Mouse (Mus musculus) heart, postnatal 10 days (tissue): ENCODE data around the gene Rapgef1. TPM values are rescaled to one million over a fixed set of nuclear protein-coding genes. Genes with fewer than 3 reads are reported as not detected.

Experiments used
- DNase-seq, 2 experiments: peaks; one replicate each; pipeline ENCODE4 v3.0.0; 2021
- intact Hi-C: fragments of 180-260 bp; cut with DNase I; formaldehyde crosslinking; loops from one replicate; pipeline ENCODE4 v1.15.1; 2025
- total RNA-seq, 2 experiments: library from RNA; stranded (reverse); gene quantifications; 2 replicates each; pipeline ENCODE4 v1.2.3; 2021

Gene Rapgef1
- total RNA-seq, 2 experiments from 2014 or later = 92.7 to 102 TPM

GRCm38 (mm10) chr2:29639953-29640743 lies 20.6 kb downstream of the Rapgef1 start:
- intact Hi-C loops = no loop called here
- DNase-seq = no peak

- no peak for DNase-seq
- intact Hi-C loops = no loop called here
These were observed 22.2 kb downstream of the Rapgef1 start for GRCm38 (mm10) chr2:29641707-29642106.

GRCm38 (mm10) chr2:29643418-29643817 lies 23.9 kb downstream of the Rapgef1 start:
- intact Hi-C loops = no loop called here
- DNase-seq = peak; percentile 59 to 64

- DNase-seq = no peak
- intact Hi-C loops = no loop called here
These were observed 25.6 kb downstream of the Rapgef1 start for GRCm38 (mm10) chr2:29645071-29645628.

- no peak for DNase-seq
- intact Hi-C loops = no loop called here
These were observed 27.1 kb downstream of the Rapgef1 start for GRCm38 (mm10) chr2:29646613-29647012.

GRCm38 (mm10) chr2:29647162-29647561 lies 27.6 kb downstream of the Rapgef1 start:
- intact Hi-C loops = no loop called here
- DNase-seq = no peak

GRCm38 (mm10) chr2:29647808-29648207 lies 28.3 kb downstream of the Rapgef1 start:
- no peak for DNase-seq
- intact Hi-C loops = loop anchor here (2.0 kb wide), 1 partner anchor 15 kb away; no protein-coding TSS in a partner anchor

GRCm38 (mm10) chr2:29648956-29649794 lies 29.7 kb downstream of the Rapgef1 start:
- intact Hi-C loops = loop anchor here (1.0 to 2.0 kb wide), 2 partner anchors 16 to 29 kb away; no protein-coding TSS in a partner anchor
- peak; percentile 67 to 68 for DNase-seq

- DNase-seq = peak; percentile 67 to 75
- intact Hi-C loops = loop anchor here (1.0 to 2.0 kb wide), 2 partner anchors 17 to 30 kb away; no protein-coding TSS in a partner anchor
These were observed 30.4 kb downstream of the Rapgef1 start for GRCm38 (mm10) chr2:29649795-29650457.

GRCm38 (mm10) chr2:29651876-29652275 lies 32.4 kb downstream of the Rapgef1 start:
- DNase-seq = no peak
- intact Hi-C loops = no loop called here

- intact Hi-C loops = no loop called here
- DNase-seq = no peak
These were observed 35.9 kb downstream of the Rapgef1 start for GRCm38 (mm10) chr2:29655433-29655832.

- DNase-seq = no peak
- intact Hi-C loops = no loop called here
These were observed 36.6 kb downstream of the Rapgef1 start for GRCm38 (mm10) chr2:29656095-29656494.

GRCm38 (mm10) chr2:29657089-29657488 lies 37.6 kb downstream of the Rapgef1 start:
- intact Hi-C loops = no loop called here
- no peak for DNase-seq

- intact Hi-C loops = no loop called here
- DNase-seq = peak; percentile 53 to 57
These were observed 42.3 kb downstream of the Rapgef1 start for GRCm38 (mm10) chr2:29661751-29662191.

- intact Hi-C loops = no loop called here
- no peak for DNase-seq
These were observed 43.8 kb downstream of the Rapgef1 start for GRCm38 (mm10) chr2:29663260-29663877.

- no peak for DNase-seq
- intact Hi-C loops = no loop called here
These were observed 45.9 kb downstream of the Rapgef1 start for GRCm38 (mm10) chr2:29665421-29665820.

- intact Hi-C loops = no loop called here
- peak; percentile 62 to 64 for DNase-seq
These were observed 47.1 kb downstream of the Rapgef1 start for GRCm38 (mm10) chr2:29666589-29666988.

- intact Hi-C loops = no loop called here
- no peak for DNase-seq
These were observed 47.6 kb downstream of the Rapgef1 start for GRCm38 (mm10) chr2:29667109-29667508.

GRCm38 (mm10) chr2:29668011-29668691 lies 48.6 kb downstream of the Rapgef1 start:
- intact Hi-C loops = no loop called here
- no peak for DNase-seq

- intact Hi-C loops = no loop called here
- no peak for DNase-seq
These were observed 49.4 kb downstream of the Rapgef1 start for GRCm38 (mm10) chr2:29668963-29669362.
